Mouse (Mus musculus) cortical plate, adult 2 months (tissue): ENCODE measurements around the gene Rnf135. TPM values are rescaled to one million over a fixed set of nuclear protein-coding genes. Genes with fewer than 3 reads are reported as not detected.
"Not testable (repeated sequence)": the region's sequence is repeated elsewhere in the genome, so short reads cannot be mapped to it uniquely, and the experiment has no call there.

Experiments
- H3K27ac ChIP-seq: fragments of 200-500 bp; 2 replicates; pipeline ENCODE4 v1.5.1; 2012; ENCODE audit warnings: low read length, control low read depth, inconsistent platforms; ENCODE audit not compliant: insufficient read depth
- H3K4me1 ChIP-seq: fragments of 200-500 bp; 2 replicates; pipeline ENCODE4 v1.6.1; 2011; ENCODE audit warnings: low read length; ENCODE audit not compliant: control insufficient read depth, insufficient read depth
- H3K4me3 ChIP-seq: fragments of 200-500 bp; 2 replicates; pipeline ENCODE4 v1.5.1; 2011; ENCODE audit warnings: mild to moderate bottlenecking, low read length, control low read depth; ENCODE audit not compliant: insufficient read depth
- CTCF ChIP-seq: fragments of 200-500 bp; IDR thresholded peaks from 2 replicates; pipeline ENCODE4 v1.5.1; 2011; ENCODE audit warnings: mild to moderate bottlenecking, control low read depth, low read length; ENCODE audit not compliant: insufficient read depth; ENCODE audit errors: extremely low read depth
- POLR2A ChIP-seq: fragments of 200-500 bp; IDR thresholded peaks from 2 replicates; pipeline ENCODE4 v1.6.1; 2011; ENCODE audit warnings: mild to moderate bottlenecking, low read length, control low read depth; ENCODE audit not compliant: insufficient read depth; ENCODE audit errors: extremely low read depth
- polyA plus RNA-seq: library from polyadenylated mRNA; depleted of rRNA; stranded (reverse); fragments of >200 nt; gene quantifications from 2 replicates; pipeline ENCODE4 v1.2.3, GENCODE M21; 2012; rRNA removed

Rnf135 gene
- polyA plus RNA-seq = 4.7 and 5.0 TPM in 2 replicates

DNA sequence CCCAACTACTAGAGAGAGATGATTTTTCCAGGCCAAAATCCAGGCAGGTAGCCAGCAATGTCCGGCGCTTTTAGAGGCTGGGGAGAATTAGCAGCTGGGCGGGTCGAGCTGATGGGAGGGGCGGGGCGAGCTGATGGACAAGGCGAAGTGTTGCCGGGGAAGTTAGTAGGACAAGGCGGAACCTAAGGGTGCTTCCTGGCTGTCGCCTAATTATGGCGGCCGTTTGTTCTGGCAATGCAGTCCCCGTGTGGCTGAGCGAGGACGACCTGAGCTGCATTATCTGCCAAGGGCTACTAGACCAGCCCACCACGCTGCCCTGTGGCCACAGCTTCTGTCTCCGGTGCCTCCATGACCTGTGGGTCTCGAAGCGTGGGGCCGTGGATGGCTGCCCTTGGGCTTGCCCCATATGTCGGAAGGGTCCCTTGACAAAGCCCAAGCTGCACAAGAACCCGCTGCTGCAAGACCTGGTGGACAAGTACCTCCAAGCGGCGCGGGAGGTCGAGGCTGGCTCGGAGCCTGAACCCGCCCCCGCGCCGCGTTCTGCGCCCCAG, at the start of gene Rnf135:
Rnf135 (plus strand) TSS at position 147 of the 551 bp plus-strand sequence.
- no peaks in the 10 kb centered on the region for H3K4me1 ChIP-seq
- peak within 1 kb of the TSS; percentile 83 for H3K27ac ChIP-seq
- peak within 1 kb of the TSS; percentile 79 for H3K4me3 ChIP-seq
- no peak for TF ChIP-seq CTCF
- peak; percentile 73; the same call in 1 of the 2 replicates for TF ChIP-seq POLR2A

DNA sequence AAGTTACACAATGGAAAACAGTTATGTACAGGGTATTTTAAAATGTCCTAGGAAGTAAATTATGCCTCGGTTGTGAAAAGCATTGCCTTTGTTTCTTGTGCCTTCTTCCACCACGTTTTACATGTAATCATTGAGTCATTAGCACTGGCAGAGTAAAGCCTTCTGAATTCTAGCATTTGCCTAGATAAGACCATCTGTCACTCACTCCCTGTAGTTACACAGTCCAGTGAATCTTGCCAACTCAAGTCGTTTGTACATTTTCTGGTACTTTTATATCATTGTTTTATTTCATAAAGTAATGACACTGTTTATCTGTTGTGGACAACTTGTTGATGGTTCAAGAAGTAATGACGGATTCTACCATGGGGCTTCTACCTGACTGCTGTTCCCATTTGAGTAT, 48.9 kb upstream of the Rnf135 start:
- TF ChIP-seq POLR2A (no peak), CTCF (no peak)

DNA sequence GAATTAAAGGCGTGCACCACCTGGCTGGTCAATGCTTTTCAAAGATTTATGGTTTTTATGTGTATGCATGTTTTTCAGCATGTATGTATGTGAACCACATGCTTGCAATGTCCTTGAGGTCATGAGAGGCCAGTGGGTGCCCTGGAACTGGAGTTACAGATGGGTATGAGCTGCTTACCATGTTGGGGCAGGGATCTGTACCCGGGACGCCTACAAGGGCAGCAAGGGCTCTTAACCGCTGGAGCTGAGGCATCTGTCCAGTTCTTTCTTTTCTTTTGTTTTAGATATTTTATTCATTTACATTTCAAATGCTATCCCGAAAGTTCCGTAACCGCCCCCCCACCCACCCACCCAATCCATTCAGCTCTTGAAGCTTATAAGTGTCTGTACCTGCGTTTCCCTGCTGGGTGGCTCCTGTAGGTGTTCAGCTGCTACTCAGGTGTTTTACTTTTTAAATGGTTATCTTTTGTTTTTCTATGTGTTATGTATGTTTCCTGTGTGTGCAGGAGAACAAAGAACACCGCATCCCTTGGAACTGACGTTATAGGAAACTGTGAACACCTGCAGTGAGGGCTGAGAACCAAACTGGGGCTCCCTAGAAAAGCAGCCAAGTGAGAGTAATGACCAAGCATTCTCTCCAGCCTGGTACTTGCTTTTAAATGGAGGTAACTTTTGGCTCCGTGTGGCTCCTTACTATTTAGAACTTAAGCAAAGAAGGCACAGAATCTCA, 47.5 kb upstream of the Rnf135 start:
- H3K27ac ChIP-seq = no peak overlapping the region

More for the DNA sequence above, 48.9 kb upstream of the Rnf135 start:
- H3K27ac ChIP-seq = no peak overlapping the region
- no peak overlapping the region for H3K4me3 ChIP-seq
- H3K4me1 ChIP-seq = no peaks in the 10 kb centered on the region

DNA sequence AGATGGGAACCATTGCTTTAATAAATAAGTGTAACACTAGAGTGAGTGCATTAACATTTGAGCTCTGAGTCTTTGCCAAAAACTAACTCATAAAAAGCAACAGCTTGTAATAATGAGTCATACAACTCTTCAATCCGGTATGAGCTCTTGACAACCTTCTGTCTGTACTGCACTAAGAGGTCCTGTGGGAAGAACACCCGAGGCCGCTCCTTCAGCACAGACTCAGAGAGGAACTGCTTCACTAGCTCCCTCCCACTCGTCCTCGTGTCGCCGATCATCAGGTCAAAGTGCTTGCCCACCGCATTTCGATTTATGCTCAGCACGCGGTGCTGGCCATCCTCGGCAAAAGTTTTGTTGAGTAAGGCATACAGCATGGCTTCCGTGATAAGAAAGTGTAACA, 46.9 kb upstream of the Rnf135 start:
- TF ChIP-seq POLR2A = no peak
- TF ChIP-seq CTCF = no peak
- H3K27ac ChIP-seq = no peak overlapping the region
- H3K4me1 ChIP-seq = 0 out of 2 replicates have a peak, but pooled peaks cover 2% of the 10 kb centered on the region
- H3K4me3 ChIP-seq = no peak overlapping the region

More for the DNA sequence above, 47.5 kb upstream of the Rnf135 start:
- TF ChIP-seq CTCF (no peak), POLR2A (no peak)
- Histone ChIP-seq H3K4me3 (no peak overlapping the region), H3K4me1 (0 out of 2 replicates have a peak, but pooled peaks cover 2% of the 10 kb centered on the region)

DNA sequence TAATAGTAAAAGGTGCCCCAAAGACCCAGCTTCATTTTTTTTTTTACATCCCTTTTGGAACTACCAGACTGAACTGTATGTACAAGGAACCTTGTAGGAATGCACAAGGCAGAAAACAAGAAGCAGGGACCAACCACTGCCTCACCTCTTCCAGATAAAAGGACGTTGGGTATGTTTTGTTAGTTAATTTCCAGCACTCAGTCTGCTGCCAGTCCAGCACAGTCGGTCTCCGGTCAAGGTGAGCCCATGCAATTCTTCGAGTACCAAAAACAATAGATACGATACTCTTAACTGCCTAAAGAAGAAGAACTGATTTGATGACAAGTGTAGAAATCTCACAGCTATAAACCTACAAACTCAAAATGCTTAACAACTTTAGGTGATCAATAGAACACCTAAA, 45.9 kb upstream of the Rnf135 start:
- TF ChIP-seq CTCF = no peak
- no peak for TF ChIP-seq POLR2A
- H3K4me3 ChIP-seq = no peak overlapping the region

DNA sequence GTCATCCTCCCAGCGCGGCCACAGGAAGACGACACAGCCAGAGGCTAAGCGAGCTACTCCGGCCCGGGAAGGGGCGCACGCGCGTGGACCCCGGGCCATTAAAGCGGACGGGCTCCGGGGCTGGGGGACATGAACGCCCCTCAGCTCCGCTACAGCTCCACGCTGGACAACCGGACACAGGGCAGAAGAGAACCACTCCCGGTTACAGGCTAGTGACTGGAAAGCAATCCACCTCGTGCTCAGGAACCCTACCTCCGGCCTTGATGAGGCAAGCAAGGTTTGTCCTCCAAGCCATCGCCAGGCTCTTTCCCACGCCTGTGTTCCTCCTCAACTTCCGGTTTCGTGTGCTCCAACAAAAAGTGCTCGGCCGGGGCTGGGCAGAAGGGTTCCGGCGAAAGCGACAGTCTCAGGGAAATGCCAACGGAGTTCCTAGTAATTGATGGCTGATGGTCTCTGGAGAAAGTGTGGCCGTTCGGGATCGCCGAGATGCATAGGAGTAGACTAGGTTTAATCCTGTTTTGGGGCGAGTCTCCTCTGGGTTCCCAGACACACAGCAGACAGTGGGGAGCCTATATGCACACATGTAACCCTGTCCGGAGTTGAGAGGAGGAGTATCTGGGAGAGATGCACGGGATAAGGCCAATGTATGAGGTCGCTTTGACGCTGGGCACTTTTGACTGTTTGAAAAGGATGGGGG, 41.7 kb upstream of the Rnf135 start, which contains the start of gene Tefm:
Tefm (minus strand) TSS at position 351 of the 697 bp plus-strand sequence.
- H3K4me1 ChIP-seq = 0 out of 2 replicates have a peak, but pooled peaks cover 2% of the 10 kb centered on the region
- peak within 1 kb of the TSS; percentile 72 for H3K27ac ChIP-seq
- TF ChIP-seq POLR2A = peak; percentile 97
- TF ChIP-seq CTCF = no peak
- H3K4me3 ChIP-seq = peak within 1 kb of the TSS; percentile 69

More for the DNA sequence above, 45.9 kb upstream of the Rnf135 start:
- H3K4me1 ChIP-seq = 0 out of 2 replicates have a peak, but pooled peaks cover 2% of the 10 kb centered on the region
- no peak overlapping the region for H3K27ac ChIP-seq

DNA sequence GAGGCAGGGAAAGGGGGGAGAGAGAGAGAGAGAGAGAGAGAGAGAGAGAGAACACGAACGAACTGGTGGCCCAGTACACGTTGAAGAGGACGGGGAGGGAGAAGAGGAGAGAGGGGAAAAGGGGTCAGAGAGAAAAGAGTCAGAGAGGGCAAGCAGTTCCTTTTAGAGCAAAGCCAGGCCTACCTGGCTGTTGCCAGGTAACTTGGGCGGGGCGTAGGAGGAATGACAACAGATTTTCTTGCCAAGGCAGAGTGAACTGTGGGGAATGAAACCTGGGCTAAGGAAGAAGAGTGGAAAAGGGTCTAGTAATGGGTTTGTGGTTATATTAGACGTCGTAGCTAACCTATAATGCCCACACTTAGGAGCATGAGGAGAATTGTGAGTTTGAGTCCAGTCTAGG, 40.8 kb upstream of the Rnf135 start:
- H3K27ac ChIP-seq = no peak overlapping the region
- TF ChIP-seq POLR2A (no peak), CTCF (no peak)
- H3K4me3 ChIP-seq = peak overlapping the region; percentile 69; the same call in 1 of the 2 replicates
- 0 out of 2 replicates have a peak, but pooled peaks cover 2% of the 10 kb centered on the region for H3K4me1 ChIP-seq

DNA sequence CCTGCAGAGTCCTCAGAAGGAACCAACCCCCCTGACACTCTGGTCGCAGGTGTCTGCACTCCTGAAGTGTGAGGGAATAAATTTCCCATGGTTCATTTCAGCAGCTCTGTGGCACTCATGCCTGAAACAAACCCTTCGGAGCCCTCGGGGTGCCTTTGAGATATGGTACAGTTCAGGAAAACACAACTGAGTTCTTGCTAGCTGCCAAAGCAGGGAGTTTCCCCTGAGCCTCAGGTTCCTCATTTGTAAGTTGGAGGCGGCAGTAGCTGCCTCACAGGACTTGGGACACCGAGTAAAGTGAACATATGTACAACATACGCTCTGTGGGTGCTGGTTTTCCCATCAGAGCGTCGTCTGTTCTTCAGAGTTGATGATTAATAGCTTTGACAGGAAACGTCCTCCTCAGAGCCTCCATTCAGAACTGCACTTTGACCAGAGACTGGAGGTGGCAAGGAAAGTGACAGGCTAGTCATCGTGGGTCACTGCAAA, 37.8 kb upstream of the Rnf135 start:
- Histone ChIP-seq H3K4me3 (no peak overlapping the region), H3K4me1 (0 out of 2 replicates have a peak, but pooled peaks cover 2% of the 10 kb centered on the region), H3K27ac (peak overlapping the region; percentile 55; the same call in 1 of the 2 replicates)
- no peak for TF ChIP-seq POLR2A

DNA sequence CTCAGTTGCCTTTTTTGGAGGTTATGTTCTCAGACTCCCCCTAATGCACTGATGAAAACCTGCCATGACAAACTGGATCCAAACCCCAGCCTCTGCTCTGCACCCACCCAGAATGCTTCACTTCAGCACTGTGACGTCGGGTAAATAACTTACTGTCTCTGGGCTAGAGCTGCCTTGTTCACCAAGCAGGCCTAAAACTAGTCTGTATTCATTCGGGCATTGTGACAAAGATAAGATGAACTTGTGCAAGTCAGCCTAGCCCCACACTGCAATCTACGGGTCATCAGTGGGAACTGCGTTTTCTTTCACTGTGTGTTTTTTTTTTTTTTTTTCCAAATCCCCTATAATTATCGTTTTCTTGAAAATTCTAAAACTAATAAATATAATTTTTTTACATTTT, 35.9 kb upstream of the Rnf135 start:
- no peak overlapping the region for H3K4me3 ChIP-seq
- H3K27ac ChIP-seq = no peak overlapping the region
- TF ChIP-seq CTCF (no peak), POLR2A (no peak)
- no peaks in the 10 kb centered on the region for H3K4me1 ChIP-seq

DNA sequence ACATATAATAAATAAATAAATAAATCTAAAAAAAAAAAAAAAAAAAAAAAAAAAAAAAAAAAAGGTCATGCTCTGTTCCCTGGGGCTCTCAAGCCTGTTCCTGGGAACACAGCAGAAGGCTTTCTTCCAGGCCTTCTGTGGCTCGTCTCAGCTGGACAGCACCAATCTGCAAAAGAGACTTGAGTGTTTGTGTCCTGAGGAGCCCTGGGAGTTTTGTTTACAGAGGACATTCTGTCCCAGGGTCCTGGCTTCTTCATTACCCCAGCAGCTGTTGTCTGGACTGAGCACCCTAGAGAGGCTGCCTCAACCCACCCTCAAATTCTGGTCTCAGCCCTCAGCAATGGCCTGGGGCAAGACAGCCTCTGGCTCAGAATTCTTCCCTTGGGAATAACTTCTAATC, 35.3 kb upstream of the Rnf135 start:
- Histone ChIP-seq H3K27ac (no peak overlapping the region), H3K4me3 (no peak overlapping the region), H3K4me1 (no peaks in the 10 kb centered on the region)
- no peak for TF ChIP-seq CTCF
- TF ChIP-seq POLR2A = no peak

DNA sequence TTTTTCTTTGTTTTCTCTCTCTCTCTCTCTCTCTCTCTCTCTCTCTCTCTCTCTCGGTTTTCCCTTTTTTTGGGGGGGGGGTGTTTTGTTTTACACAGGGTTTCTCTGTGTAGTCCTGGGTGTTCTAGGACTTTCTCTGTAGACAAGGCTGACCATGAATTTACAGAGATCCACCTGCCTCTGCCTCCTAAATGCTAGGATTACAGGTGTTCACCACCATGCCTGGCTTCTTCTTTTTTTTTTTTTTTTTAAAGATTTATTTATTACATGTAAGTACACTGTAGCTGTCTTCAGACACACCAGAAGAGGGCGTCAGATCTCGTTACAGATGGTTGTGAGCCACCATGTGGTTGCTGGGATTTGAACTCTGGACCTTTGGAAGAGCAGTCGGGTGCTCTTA, 34.7 kb upstream of the Rnf135 start:
- not testable (repeated sequence) for H3K4me3 ChIP-seq, H3K27ac ChIP-seq, H3K4me1 ChIP-seq
